Mouse (Mus musculus): ENCODE measurements around the gene Olfr1352. TPM values are rescaled to one million over a fixed set of nuclear protein-coding genes. Genes with fewer than 3 reads are reported as not detected.
"Not testable (repeated sequence)": the region's sequence is repeated elsewhere in the genome, so short reads cannot be mapped to it uniquely, and the experiment has no call there.

Olfr1352 gene
- total RNA-seq (2021): not detected
- not detected in 2 replicates for polyA plus RNA-seq (2012; rRNA removed)
- long read RNA-seq: 0 reads

GRCm38 (mm10) chr10:78980750-78981149, at the start of gene Olfr1352:
Gene Olfr1352, plus strand, starts transcription at chr10:78981050.
- no peak for DNase-seq

- not testable (repeated sequence) for DNase-seq
Measured at GRCm38 (mm10) chr10:78950336-78950735, 30.5 kb upstream of the Olfr1352 start, which contains the start of gene Olfr8. Gene Olfr8, plus strand, starts transcription at chr10:78950636.

- DNase-seq: not testable (repeated sequence)
Measured at GRCm38 (mm10) chr10:78963009-78963408, 17.8 kb upstream of the Olfr1352 start, which contains the start of gene Olfr1353. Gene Olfr1353, plus strand, starts transcription at chr10:78963309.

GRCm38 (mm10) chr10:79012172-79012571, 31.3 kb downstream of the Olfr1352 start, which contains the start of gene Olfr1351:
Gene Olfr1351, plus strand, starts transcription at chr10:79012472.
- DNase-seq: no peak

GRCm38 (mm10) chr10:79028441-79028840, 47.6 kb downstream of the Olfr1352 start, which contains the start of gene Olfr57:
Gene Olfr57, plus strand, starts transcription at chr10:79028741.
- DNase-seq: no peak

Other genes starting within 250 kb of the Olfr1352 start
- gene Ccdc105, start 228.0 kb upstream of the Olfr1352 start, total RNA-seq (2021): not detected
- 0.07 TPM in 1 of 2 replicates, not detected in the other for gene Ccdc105, start 228.0 kb upstream of the Olfr1352 start, polyA plus RNA-seq (2012; rRNA removed)
- gene Slc1a6, start 200.6 kb upstream of the Olfr1352 start, total RNA-seq (2021): under 1 TPM in 1 of 2 experiments, not detected in 1; 0.21 TPM
- 0.04 and 0.57 TPM in 2 replicates for gene Slc1a6, start 200.6 kb upstream of the Olfr1352 start, polyA plus RNA-seq (2012; rRNA removed)
- gene Olfr1356, start 128.9 kb upstream of the Olfr1352 start, total RNA-seq (2021): not detected
- gene Olfr1356, start 128.9 kb upstream of the Olfr1352 start, polyA plus RNA-seq (2012; rRNA removed): not detected in 2 replicates
- not detected for gene Olfr1355, start 105.5 kb upstream of the Olfr1352 start, total RNA-seq (2021)
- gene Olfr1355, start 105.5 kb upstream of the Olfr1352 start, polyA plus RNA-seq (2012; rRNA removed): not detected in 2 replicates
- gene Olfr1354, start 67.9 kb upstream of the Olfr1352 start, total RNA-seq (2021): not detected
- gene Olfr1354, start 67.9 kb upstream of the Olfr1352 start, polyA plus RNA-seq (2012; rRNA removed): not detected in 2 replicates
- not detected for gene Olfr8, start 30.4 kb upstream of the Olfr1352 start, total RNA-seq (2021)
- gene Olfr8, start 30.4 kb upstream of the Olfr1352 start, polyA plus RNA-seq (2012; rRNA removed): not detected in 2 replicates
- not detected for gene Olfr1353, start 17.7 kb upstream of the Olfr1352 start, total RNA-seq (2021)
- gene Olfr1353, start 17.7 kb upstream of the Olfr1352 start, polyA plus RNA-seq (2012; rRNA removed): not detected in 2 replicates
- gene Olfr1351, start 31.4 kb downstream of the Olfr1352 start, total RNA-seq (2021): not detected
- not detected in 2 replicates for gene Olfr1351, start 31.4 kb downstream of the Olfr1352 start, polyA plus RNA-seq (2012; rRNA removed)
- not detected for gene Olfr57, start 47.7 kb downstream of the Olfr1352 start, total RNA-seq (2021)
- not detected in 2 replicates for gene Olfr57, start 47.7 kb downstream of the Olfr1352 start, polyA plus RNA-seq (2012; rRNA removed)
- gene 2610008E11Rik, start 116.5 kb downstream of the Olfr1352 start, total RNA-seq (2021): 10 to 100 TPM; 11.4 to 13.5 TPM
- gene 2610008E11Rik, start 116.5 kb downstream of the Olfr1352 start, polyA plus RNA-seq (2012; rRNA removed): 0.32 and 0.83 TPM in 2 replicates
- not detected for gene Vmn2r80, start 167.7 kb downstream of the Olfr1352 start, total RNA-seq (2021)
- not detected in 2 replicates for gene Vmn2r80, start 167.7 kb downstream of the Olfr1352 start, polyA plus RNA-seq (2012; rRNA removed)

All from adrenal gland, adult 2 months (tissue).